Mouse (Mus musculus) left cerebral cortex, postnatal 10 days (tissue): ENCODE measurements at regions not wholly inside any gene's neighbourhood (a gene's known extent, or its start where the extent isn't known, plus 50 kb on each side); places are given as distances from the start of the nearest gene placed in this dataset.

Source experiments
- DNase-seq, 2 experiments: peaks; one replicate each; pipeline ENCODE4 v3.0.0; 2021 to 2022; ENCODE audit warnings: low spot score in 2 of 2, mixed read lengths in 1 of 2; ENCODE audit errors: extremely low spot score in 1 of 2
- intact Hi-C: fragments of 180-260 bp; cut with DNase I; formaldehyde crosslinking; loops from one replicate; pipeline ENCODE4 v1.15.1; 2025

DNA sequence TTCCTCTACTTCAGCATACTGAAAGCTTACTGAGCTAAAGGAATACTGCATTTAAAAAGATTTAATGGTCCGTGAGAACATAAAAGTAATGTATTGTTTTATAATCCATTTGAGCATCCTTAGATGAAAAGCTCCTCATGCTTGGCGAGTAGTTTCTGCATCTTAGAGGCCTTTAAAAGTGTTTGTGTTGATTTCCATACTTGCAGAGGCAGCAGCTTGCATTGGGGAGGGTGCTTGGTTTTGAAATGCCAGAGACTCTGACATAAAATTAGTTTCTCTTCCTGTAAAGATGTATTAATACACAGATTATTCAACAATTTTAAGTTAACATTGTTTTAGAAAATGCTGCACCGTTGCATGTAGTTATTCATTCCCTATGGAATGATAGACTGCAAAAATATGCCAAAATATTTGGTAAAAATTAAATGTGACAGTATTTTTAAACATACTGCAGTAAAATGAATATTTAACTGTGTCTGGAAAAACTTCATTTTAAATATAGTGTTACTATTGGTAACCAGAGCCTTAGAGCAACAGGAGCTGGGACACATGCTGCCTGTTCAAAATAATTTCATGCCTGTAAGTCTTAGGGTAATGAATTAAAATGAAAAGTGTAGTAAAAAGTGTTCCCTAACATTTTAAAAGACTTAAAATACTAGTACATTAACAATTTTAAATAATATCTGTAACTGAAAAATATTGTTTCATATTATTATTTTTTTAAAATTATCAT lies 234.7 kb upstream of the Gm10800 start:
- intact Hi-C loops, result no loop called here
- DNase-seq, result peak in 1 of 2 experiments; percentile 9
